Mouse (Mus musculus): ENCODE measurements around the gene Utp11. TPM values are rescaled to one million over a fixed set of nuclear protein-coding genes. Genes with fewer than 3 reads are reported as not detected.

The Utp11 gene
- polyA plus RNA-seq, 2 experiments, result 52.0 to 59.4 TPM

GRCm38 (mm10) chr4:124683474-124683873 is 9.9 kb downstream of the Utp11 start:
- Histone ChIP-seq H3K36me3 (ENCODE audit: control insufficient read depth, insufficient read depth, low read length) (peaks cover 79% of the 10 kb centered on the region), H3K9ac (ENCODE audit: low read depth, low read length, severe bottlenecking) (no peak overlapping the region), H3K27me3 (ENCODE audit: control insufficient read depth, insufficient read depth, low read length) (no peaks in the 10 kb centered on the region), H3K4me2 (replicated peaks; ENCODE audit: low read depth, low read length, severe bottlenecking) (no peak overlapping the region), H3K27ac (replicated peaks; ENCODE audit: low read depth, low read length) (no peak overlapping the region), H3K4me3 (replicated peaks; ENCODE audit: low read length) (no peak overlapping the region), H3K9me3 (ENCODE audit: control insufficient read depth, low read length) (no peaks in the 10 kb centered on the region), H3K4me1 (ENCODE audit: control insufficient read depth, insufficient read depth, low read length) (no peaks in the 10 kb centered on the region)
- ATAC-seq (ENCODE audit: low FRiP score, low read depth) (no peak), DNase-seq (ENCODE audit: low spot score) (no peak)
- no peak for TF ChIP-seq POLR2A (IDR thresholded peaks at IDR 0.05; ENCODE audit: borderline replicate concordance, extremely low read depth, insufficient read depth, insufficient read length)
- WGBS, result 87% methylated on average over 4 of the region's 4 CpGs

- TF ChIP-seq POLR2A (IDR thresholded peaks at IDR 0.05; ENCODE audit: borderline replicate concordance, extremely low read depth, insufficient read depth, insufficient read length), result no peak
- ATAC-seq (ENCODE audit: low FRiP score, low read depth) (no peak), DNase-seq (ENCODE audit: low spot score) (peak; percentile 48)
- 56% methylated on average over 7 of the region's 7 CpGs for WGBS
- Histone ChIP-seq H3K4me3 (replicated peaks; ENCODE audit: low read length) (no peak overlapping the region), H3K27me3 (ENCODE audit: control insufficient read depth, insufficient read depth, low read length) (no peaks in the 10 kb centered on the region), H3K36me3 (ENCODE audit: control insufficient read depth, insufficient read depth, low read length) (peaks cover 85% of the 10 kb centered on the region), H3K4me1 (ENCODE audit: control insufficient read depth, insufficient read depth, low read length) (no peaks in the 10 kb centered on the region), H3K9me3 (ENCODE audit: control insufficient read depth, low read length) (no peaks in the 10 kb centered on the region), H3K4me2 (replicated peaks; ENCODE audit: low read depth, low read length, severe bottlenecking) (no peak overlapping the region), H3K9ac (ENCODE audit: low read depth, low read length, severe bottlenecking) (no peak overlapping the region), H3K27ac (replicated peaks; ENCODE audit: low read depth, low read length) (no peak overlapping the region)
Measured at GRCm38 (mm10) chr4:124682270-124682669, 11.1 kb downstream of the Utp11 start.

GRCm38 (mm10) chr4:124675958-124676357 is 17.4 kb downstream of the Utp11 start:
- H3K9me3 ChIP-seq (ENCODE audit: control insufficient read depth, low read length), result no peaks in the 10 kb centered on the region
- peaks cover 13% of the 10 kb centered on the region for H3K4me1 ChIP-seq (ENCODE audit: control insufficient read depth, insufficient read depth, low read length)
- ATAC-seq (ENCODE audit: low FRiP score, low read depth) (no peak), DNase-seq (ENCODE audit: low spot score) (no peak)
- H3K27me3 ChIP-seq (ENCODE audit: control insufficient read depth, insufficient read depth, low read length), result no peaks in the 10 kb centered on the region
- TF ChIP-seq POLR2A (IDR thresholded peaks at IDR 0.05; ENCODE audit: borderline replicate concordance, extremely low read depth, insufficient read depth, insufficient read length), result no peak
- 78% methylated on average over 6 of the region's 6 CpGs for WGBS
- H3K9ac ChIP-seq (ENCODE audit: low read depth, low read length, severe bottlenecking), result no peak overlapping the region
- no peak overlapping the region for H3K4me2 ChIP-seq (replicated peaks; ENCODE audit: low read depth, low read length, severe bottlenecking)
- no peak overlapping the region for H3K27ac ChIP-seq (replicated peaks; ENCODE audit: low read depth, low read length)
- H3K4me3 ChIP-seq (replicated peaks; ENCODE audit: low read length), result no peak overlapping the region
- peaks cover 38% of the 10 kb centered on the region for H3K36me3 ChIP-seq (ENCODE audit: control insufficient read depth, insufficient read depth, low read length)

DNA sequence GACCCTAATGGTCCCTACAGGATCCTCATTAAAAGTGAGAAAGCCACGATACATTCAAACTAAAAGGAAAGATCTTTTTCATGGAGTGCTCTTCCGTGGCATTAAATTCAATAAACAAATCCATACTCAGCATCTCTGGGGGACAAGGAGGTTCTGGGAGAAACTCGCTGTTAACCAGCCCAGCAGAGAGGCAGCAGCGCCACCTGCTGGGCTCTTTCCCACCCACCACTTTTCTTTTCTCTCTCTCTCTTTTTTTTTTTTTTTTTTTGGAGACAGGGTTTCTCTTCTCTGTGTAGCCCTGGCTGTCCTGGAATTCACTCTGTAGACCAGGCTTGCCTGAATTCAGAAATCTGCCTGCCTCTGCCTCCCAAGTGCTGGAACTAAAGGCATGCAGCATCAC is 18.4 kb downstream of the Utp11 start:
- WGBS, result 2% methylated on average over 4 of the region's 4 CpGs
- Histone ChIP-seq H3K36me3 (ENCODE audit: control insufficient read depth, insufficient read depth, low read length) (peaks cover 29% of the 10 kb centered on the region), H3K27ac (replicated peaks; ENCODE audit: low read depth, low read length) (no peak overlapping the region), H3K4me2 (replicated peaks; ENCODE audit: low read depth, low read length, severe bottlenecking) (no peak overlapping the region), H3K9me3 (ENCODE audit: control insufficient read depth, low read length) (no peaks in the 10 kb centered on the region), H3K4me1 (ENCODE audit: control insufficient read depth, insufficient read depth, low read length) (peaks cover 13% of the 10 kb centered on the region), H3K27me3 (ENCODE audit: control insufficient read depth, insufficient read depth, low read length) (no peaks in the 10 kb centered on the region), H3K9ac (ENCODE audit: low read depth, low read length, severe bottlenecking) (no peak overlapping the region), H3K4me3 (replicated peaks; ENCODE audit: low read length) (no peak overlapping the region)
- ATAC-seq (ENCODE audit: low FRiP score, low read depth) (peak; percentile 45; the same call in 1 of the 2 replicates), DNase-seq (ENCODE audit: low spot score) (peak; percentile 93)
- no peak for TF ChIP-seq POLR2A (IDR thresholded peaks at IDR 0.05; ENCODE audit: borderline replicate concordance, extremely low read depth, insufficient read depth, insufficient read length)

- H3K27ac ChIP-seq (replicated peaks; ENCODE audit: low read depth, low read length), result no peak overlapping the region
Measured at GRCm38 (mm10) chr4:124674334-124675032, 18.9 kb downstream of the Utp11 start.

More at GRCm38 (mm10) chr4:124674334-124675032, 18.9 kb downstream of the Utp11 start:
- peaks cover 23% of the 10 kb centered on the region for H3K36me3 ChIP-seq (ENCODE audit: control insufficient read depth, insufficient read depth, low read length)
- no peaks in the 10 kb centered on the region for H3K9me3 ChIP-seq (ENCODE audit: control insufficient read depth, low read length)
- no peaks in the 10 kb centered on the region for H3K27me3 ChIP-seq (ENCODE audit: control insufficient read depth, insufficient read depth, low read length)
- H3K9ac ChIP-seq (ENCODE audit: low read depth, low read length, severe bottlenecking), result no peak overlapping the region
- H3K4me2 ChIP-seq (replicated peaks; ENCODE audit: low read depth, low read length, severe bottlenecking), result no peak overlapping the region
- DNase-seq (ENCODE audit: low spot score) (no peak), ATAC-seq (ENCODE audit: low FRiP score, low read depth) (peak; percentile 35; the same call in 1 of the 2 replicates)
- WGBS, result 65% methylated on average over 17 of the region's 17 CpGs
- H3K4me1 ChIP-seq (ENCODE audit: control insufficient read depth, insufficient read depth, low read length), result peaks cover 13% of the 10 kb centered on the region
- no peak overlapping the region for H3K4me3 ChIP-seq (replicated peaks; ENCODE audit: low read length)
- TF ChIP-seq POLR2A (IDR thresholded peaks at IDR 0.05; ENCODE audit: borderline replicate concordance, extremely low read depth, insufficient read depth, insufficient read length), result no peak
